Mouse (Mus musculus) brain, adult 10 weeks (tissue): Measurements from ENCODE around the gene Smdt1. TPM values are rescaled to one million over a fixed set of nuclear protein-coding genes. Genes with fewer than 3 reads are reported as not detected.

Experiments
- polyA plus RNA-seq: library from polyadenylated mRNA; stranded (reverse); fragments of 350-450 nt; fragmentation: Illumina TruSeq; extraction: RNeasy Lipid Tissue Mini Kit (QIAGEN cat#74804); gene quantifications from one replicate; pipeline ENCODE4 v1.2.3, GENCODE M21; 2015; ENCODE audit warnings: low read depth, low replicate concordance

Smdt1 gene
- polyA plus RNA-seq: 261 TPM

DNA sequence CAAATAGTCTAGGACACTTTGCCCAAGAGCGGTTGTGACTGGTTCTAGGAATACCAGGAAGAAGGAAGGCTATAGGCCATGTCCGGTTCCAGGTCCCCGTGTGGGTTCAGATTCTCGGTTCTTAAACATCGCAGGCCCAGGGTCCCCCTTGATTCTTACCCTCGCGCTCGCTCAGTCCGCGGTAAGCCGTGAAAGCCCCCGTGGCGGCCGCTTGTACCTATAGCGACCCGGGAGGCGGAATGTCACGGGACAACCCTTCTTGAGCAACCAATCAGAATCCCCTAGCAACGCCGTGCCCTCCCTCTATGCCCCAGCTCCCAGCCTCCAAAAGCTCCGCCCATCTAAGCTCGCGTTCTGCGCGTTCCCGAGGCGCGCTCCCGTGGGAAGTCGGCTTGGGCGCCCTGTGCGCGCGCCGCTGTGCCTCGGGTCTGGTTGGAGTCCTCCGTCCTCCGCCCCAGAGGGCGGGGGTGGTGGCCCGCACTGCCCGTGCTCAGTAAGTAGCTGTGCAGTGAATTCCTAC is at the start of gene Smdt1, which contains the start of the genes Naga and Pheta2:
Gene Smdt1, plus strand, starts transcription at position 367 of the 520 bp plus-strand sequence.
Gene Naga, minus strand, starts transcription at position 333 of the 520 bp plus-strand sequence.
Gene Pheta2, plus strand, starts transcription at position 350 of the 520 bp plus-strand sequence.

DNA sequence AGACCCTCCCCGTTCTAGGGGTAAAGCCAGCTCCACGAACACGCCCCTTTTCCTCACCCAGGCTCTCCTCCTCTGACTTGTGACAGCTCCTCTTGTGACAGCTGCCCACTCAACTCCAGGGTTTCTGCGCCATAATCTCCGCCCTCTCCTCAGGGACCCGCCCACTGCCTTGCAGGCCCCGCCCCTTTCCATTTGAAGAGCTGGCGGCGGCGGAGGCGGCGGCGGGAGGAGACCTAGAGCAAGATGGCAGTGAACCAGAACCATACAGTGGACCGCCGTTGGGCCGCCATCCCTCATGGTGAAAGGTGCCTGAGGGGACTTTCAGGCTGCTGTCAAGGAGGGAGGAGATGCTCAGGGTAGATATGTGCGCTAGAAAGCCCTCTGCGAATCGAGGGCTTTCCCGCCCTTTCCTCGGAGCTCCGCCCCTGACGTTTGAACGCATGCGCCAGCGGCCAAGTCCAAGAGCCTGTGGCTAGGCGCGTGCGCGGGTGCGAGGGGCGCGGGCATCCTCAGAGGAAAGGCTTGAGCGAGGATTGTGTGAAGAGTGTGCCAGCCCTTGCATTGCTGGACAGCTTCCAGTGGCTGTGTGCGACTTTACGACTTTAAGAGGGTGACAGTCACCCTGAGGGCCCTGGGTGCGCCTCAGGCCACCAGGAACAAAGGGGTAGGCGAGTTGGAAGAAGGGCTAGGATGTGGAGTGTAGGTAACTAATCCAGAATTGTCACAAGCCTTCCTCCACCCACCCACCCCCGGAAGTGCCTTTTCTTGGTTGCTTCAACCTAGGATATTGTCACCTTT is 39.8 kb upstream of the Smdt1 start, which contains the start of gene Wbp2nl:
Gene Wbp2nl, plus strand, starts transcription at position 191 of the 798 bp plus-strand sequence.

DNA sequence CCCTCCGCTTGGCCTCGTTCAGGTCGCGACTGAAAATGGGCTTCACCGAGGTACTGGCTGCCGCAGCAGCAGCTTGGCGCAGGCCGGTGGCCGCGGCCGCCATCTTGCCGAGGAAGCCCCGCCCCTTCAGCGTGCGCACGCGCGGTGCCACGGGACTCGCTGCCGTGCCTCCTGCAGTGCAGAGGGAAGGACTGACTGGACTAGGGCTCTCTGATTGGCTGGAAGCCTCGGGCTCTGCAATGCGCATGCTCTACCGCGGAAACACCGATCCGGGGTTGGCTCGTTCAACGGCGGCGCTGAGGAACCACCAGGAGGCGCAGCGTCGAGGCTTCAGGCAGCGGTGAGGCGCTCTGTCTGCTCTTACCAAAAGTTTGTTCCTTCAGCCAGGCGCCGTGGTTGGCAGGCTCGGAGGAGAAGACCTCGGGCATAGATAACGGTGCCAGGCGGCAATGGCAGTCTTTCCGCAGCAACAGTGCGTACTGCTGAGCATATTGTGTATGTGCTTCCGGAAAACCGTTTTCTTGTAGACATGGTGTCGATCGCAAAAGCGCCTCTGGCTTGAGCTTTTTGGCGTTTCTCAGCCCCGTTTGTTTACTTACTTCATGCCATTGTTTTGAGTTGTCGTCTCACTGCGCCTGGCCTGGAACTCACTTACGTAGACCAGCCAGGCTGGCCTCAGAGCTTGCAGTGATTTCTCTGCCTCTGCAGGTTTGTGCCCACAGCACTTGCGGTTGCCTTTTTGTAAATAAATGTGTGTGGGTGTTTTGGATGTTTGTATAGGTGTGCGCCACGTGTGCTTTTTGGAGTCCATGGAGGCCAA is 15.6 kb downstream of the Smdt1 start, which contains the start of gene Ndufa6:
Gene Ndufa6, minus strand, starts transcription at position 197 of the 820 bp plus-strand sequence.

DNA sequence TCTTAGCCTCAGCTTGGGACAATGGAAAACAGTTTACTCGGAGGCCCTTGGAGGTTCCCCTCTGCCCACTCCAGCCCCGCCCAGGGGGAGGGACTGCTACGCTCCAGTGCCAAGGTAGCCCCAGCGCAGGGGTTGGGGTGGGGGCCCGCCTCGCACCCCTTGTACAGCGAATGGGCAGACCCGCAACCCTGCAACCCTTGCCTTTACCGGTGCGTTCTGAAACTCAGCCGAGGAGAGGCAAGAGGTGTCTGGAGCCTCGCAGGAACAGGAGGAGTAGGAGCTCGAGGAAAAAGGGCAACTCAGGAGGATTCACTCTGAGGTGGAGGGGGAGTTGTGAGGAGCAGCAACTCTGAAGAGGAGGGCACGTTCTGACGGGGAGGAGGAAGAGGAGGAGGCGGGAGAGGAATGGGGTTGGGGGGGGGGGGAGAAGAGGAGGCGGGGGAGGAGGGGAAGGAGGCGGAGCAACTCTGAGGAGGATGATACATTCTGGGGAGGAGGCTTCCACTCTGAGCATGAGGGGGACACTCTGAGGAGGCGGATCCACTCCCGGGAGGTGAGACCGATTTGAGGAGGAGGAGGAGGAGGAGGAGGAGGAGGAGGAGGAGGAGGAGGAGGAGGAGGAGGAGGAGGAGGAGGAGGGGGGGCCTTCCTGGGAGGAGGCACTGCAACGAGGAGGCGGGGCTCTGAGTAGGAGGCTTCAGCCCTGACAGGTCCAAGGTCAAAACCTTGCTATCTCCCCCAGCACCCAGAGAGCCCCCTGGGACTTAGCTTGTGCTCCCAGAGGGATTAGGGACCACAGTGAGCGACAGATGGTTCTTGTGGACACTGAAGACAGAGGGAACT is 41.3 kb downstream of the Smdt1 start, which contains the start of gene Cyp2d22:
Gene Cyp2d22, minus strand, starts transcription at position 390 of the 843 bp plus-strand sequence.

DNA sequence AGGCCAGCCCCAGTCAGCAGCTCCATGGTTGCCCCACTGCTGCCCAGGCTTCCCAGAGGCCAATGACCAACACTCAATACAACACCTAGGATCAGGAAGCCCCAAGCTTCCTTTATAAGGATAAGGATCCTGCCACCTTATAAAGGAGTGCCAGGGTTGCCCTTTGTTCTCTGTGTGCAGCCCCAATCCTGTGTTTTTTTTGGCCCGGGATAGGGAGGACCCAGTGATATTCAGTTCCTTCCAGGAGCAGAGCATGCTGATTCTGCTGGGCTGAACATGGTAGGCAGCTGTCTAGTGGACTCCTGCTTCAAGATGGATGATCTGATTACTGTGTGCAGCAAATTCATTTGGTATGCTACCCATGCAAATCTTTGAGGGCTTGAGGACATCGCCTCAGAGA is 55.2 kb downstream of the Smdt1 start, which contains the start of gene Cyp2d11:
Gene Cyp2d11, minus strand, starts transcription at position 101 of the 400 bp plus-strand sequence.

Other genes starting within 250 kb of the Smdt1 start
- 12.6 TPM for gene Ccdc134, start 211.0 kb upstream of the Smdt1 start, polyA plus RNA-seq
- gene Srebf2, start 191.8 kb upstream of the Smdt1 start, polyA plus RNA-seq: 117 TPM
- 1.4 TPM for gene Shisa8, start 126.1 kb upstream of the Smdt1 start, polyA plus RNA-seq
- gene Tnfrsf13c, start 114.6 kb upstream of the Smdt1 start, polyA plus RNA-seq: 0.34 TPM
- 3.3 TPM for gene Cenpm, start 94.2 kb upstream of the Smdt1 start, polyA plus RNA-seq
- gene 1500009C09Rik, start 86.6 kb upstream of the Smdt1 start, polyA plus RNA-seq: 125 TPM
- 440 TPM for gene Sept3, start 64.1 kb upstream of the Smdt1 start, polyA plus RNA-seq
- not detected for gene Wbp2nl, start 40.0 kb upstream of the Smdt1 start, polyA plus RNA-seq
- gene Naga, start within 50 bp of the Smdt1 start, polyA plus RNA-seq: 30.5 TPM
- gene Pheta2, start within 50 bp of the Smdt1 start, polyA plus RNA-seq: 0.82 TPM
- gene Ndufa6, start 15.4 kb downstream of the Smdt1 start, polyA plus RNA-seq: 395 TPM
- 23.5 TPM for gene Cyp2d22, start 41.3 kb downstream of the Smdt1 start, polyA plus RNA-seq
- not detected for gene Cyp2d11, start 55.1 kb downstream of the Smdt1 start, polyA plus RNA-seq
- gene Cyp2d10, start 68.2 kb downstream of the Smdt1 start, polyA plus RNA-seq: not detected
- gene Cyp2d9, start 94.5 kb downstream of the Smdt1 start, polyA plus RNA-seq: not detected
- not detected for gene Cyp2d12, start 216.1 kb downstream of the Smdt1 start, polyA plus RNA-seq